Mouse (Mus musculus) cerebellum, adult 2 months (tissue): Measurements from ENCODE around the gene Poldip2.

Source experiments
- CTCF ChIP-seq: fragments of 200-500 bp; IDR thresholded peaks from 2 replicates; pipeline ENCODE4 v1.5.1; 2011; ENCODE audit warnings: low read depth, mild to moderate bottlenecking, control low read depth, low read length, moderate library complexity, borderline replicate concordance; ENCODE audit not compliant: insufficient read depth
- POLR2A ChIP-seq: fragments of 200-500 bp; IDR thresholded peaks from 2 replicates; pipeline ENCODE4 v1.6.1; 2011; ENCODE audit warnings: low read length, control low read depth, borderline replicate concordance; ENCODE audit not compliant: insufficient read depth

- no peak for TF ChIP-seq CTCF
- no peak for TF ChIP-seq POLR2A
These were observed 45.6 kb upstream of the Poldip2 start for GRCm38 (mm10) chr11:78466242-78466912.
